Mouse (Mus musculus): Measurements from ENCODE around the gene Scn3b.

Gene Scn3b

GRCm38 (mm10) chr9:40269103-40269861, at the start of gene Scn3b:
Gene Scn3b, plus strand, starts transcription at chr9:40269217.
- under 1% methylated on average over 42 of the region's 42 CpGs for WGBS

- 68% methylated on average over 4 of the region's 4 CpGs for WGBS
Observed at GRCm38 (mm10) chr9:40224289-40224688, 44.7 kb upstream of the Scn3b start.

- 61% methylated on average over 10 of the region's 10 CpGs for WGBS
Observed at GRCm38 (mm10) chr9:40227874-40228789, 40.9 kb upstream of the Scn3b start.

GRCm38 (mm10) chr9:40228804-40229331, 40.1 kb upstream of the Scn3b start:
- 49% methylated on average over 6 of the region's 6 CpGs for WGBS

GRCm38 (mm10) chr9:40229479-40229878, 39.5 kb upstream of the Scn3b start:
- WGBS: 71% methylated on average over 5 of the region's 5 CpGs

GRCm38 (mm10) chr9:40231019-40231418, 38.0 kb upstream of the Scn3b start:
- WGBS: 58% methylated on average over 3 of the region's 3 CpGs

GRCm38 (mm10) chr9:40234233-40235072, 34.6 kb upstream of the Scn3b start:
- WGBS: 82% methylated on average over 10 of the region's 10 CpGs

- 93% methylated on average over 7 of the region's 7 CpGs for WGBS
Observed at GRCm38 (mm10) chr9:40235220-40235619, 33.8 kb upstream of the Scn3b start.

GRCm38 (mm10) chr9:40239749-40240148, 29.3 kb upstream of the Scn3b start:
- 57% methylated on average over 4 of the region's 4 CpGs for WGBS

- 59% methylated on average over 5 of the region's 5 CpGs for WGBS
Observed at GRCm38 (mm10) chr9:40240311-40240710, 28.7 kb upstream of the Scn3b start.

- WGBS: 4% methylated on average over 15 of the region's 15 CpGs
Observed at GRCm38 (mm10) chr9:40241223-40241801, 27.7 kb upstream of the Scn3b start.

- WGBS: 52% methylated on average over 13 of the region's 13 CpGs
Observed at GRCm38 (mm10) chr9:40241951-40242888, 26.8 kb upstream of the Scn3b start.

- WGBS: 67% methylated on average over 9 of the region's 9 CpGs
Observed at GRCm38 (mm10) chr9:40245466-40245865, 23.6 kb upstream of the Scn3b start.

- 49% methylated on average over 7 of the region's 7 CpGs for WGBS
Observed at GRCm38 (mm10) chr9:40245974-40246665, 22.9 kb upstream of the Scn3b start.

GRCm38 (mm10) chr9:40246702-40247101, 22.3 kb upstream of the Scn3b start:
- 37% methylated on average over 6 of the region's 6 CpGs for WGBS

GRCm38 (mm10) chr9:40249106-40249505, 19.9 kb upstream of the Scn3b start:
- 38% methylated on average over 1 of the region's 1 CpGs for WGBS

- 32% methylated on average over 3 of the region's 3 CpGs for WGBS
Observed at GRCm38 (mm10) chr9:40252459-40252858, 16.6 kb upstream of the Scn3b start.

- 76% methylated on average over 6 of the region's 6 CpGs for WGBS
Observed at GRCm38 (mm10) chr9:40263874-40264273, 5.1 kb upstream of the Scn3b start.

- 9% methylated on average over 21 of the region's 21 CpGs for WGBS
Observed at GRCm38 (mm10) chr9:40268040-40268747, 823 bp upstream of the Scn3b start.

All from cerebral cortex, adult 2 months (tissue).